Mouse (Mus musculus) activated CD4-positive, CD25-positive, alpha-beta regulatory T cell (primary cell): ENCODE results near the gene Vmn1r63. TPM values are rescaled to one million over a fixed set of nuclear protein-coding genes. Genes with fewer than 3 reads are reported as not detected.

Source experiments
- polyA plus RNA-seq, 2 experiments: library from polyadenylated mRNA; unstranded; fragments of 100-300 nt; shearing (Covaris generic); gene quantifications; one replicate each; pipeline ENCODE4 v1.2.1; 2017

The Vmn1r63 gene
- not detected for polyA plus RNA-seq

GRCm38 (mm10) chr7:5805345-5805744 lies at the start of gene Vmn1r63:
TSS of gene Vmn1r63 (minus strand) at chr7:5805445.

Other genes starting within 250 kb of the Vmn1r63 start
- under 1 TPM in 1 of 2 experiments, not detected in 1; 0.02 TPM for gene Vmn1r61, start 192.2 kb downstream of the Vmn1r63 start, polyA plus RNA-seq
- under 1 TPM; 0.36 to 0.64 TPM for gene Vmn1r62, start 131.8 kb downstream of the Vmn1r63 start, polyA plus RNA-seq
- not detected for gene Vmn1r64, start 79.1 kb upstream of the Vmn1r63 start, polyA plus RNA-seq
- gene Vmn1r65, start 205.6 kb upstream of the Vmn1r63 start, polyA plus RNA-seq = not detected
- gene Nlrp4c, start 239.7 kb upstream of the Vmn1r63 start, polyA plus RNA-seq = under 1 TPM in 1 of 2 experiments, not detected in 1; 0.31 TPM